Mouse (Mus musculus): ENCODE data around the gene Mfsd4b4. TPM values are rescaled to one million over a fixed set of nuclear protein-coding genes. Genes with fewer than 3 reads are reported as not detected.

Mfsd4b4 gene
- 3.5 TPM for polyA plus RNA-seq (2017; shearing (Covaris generic))

DNA sequence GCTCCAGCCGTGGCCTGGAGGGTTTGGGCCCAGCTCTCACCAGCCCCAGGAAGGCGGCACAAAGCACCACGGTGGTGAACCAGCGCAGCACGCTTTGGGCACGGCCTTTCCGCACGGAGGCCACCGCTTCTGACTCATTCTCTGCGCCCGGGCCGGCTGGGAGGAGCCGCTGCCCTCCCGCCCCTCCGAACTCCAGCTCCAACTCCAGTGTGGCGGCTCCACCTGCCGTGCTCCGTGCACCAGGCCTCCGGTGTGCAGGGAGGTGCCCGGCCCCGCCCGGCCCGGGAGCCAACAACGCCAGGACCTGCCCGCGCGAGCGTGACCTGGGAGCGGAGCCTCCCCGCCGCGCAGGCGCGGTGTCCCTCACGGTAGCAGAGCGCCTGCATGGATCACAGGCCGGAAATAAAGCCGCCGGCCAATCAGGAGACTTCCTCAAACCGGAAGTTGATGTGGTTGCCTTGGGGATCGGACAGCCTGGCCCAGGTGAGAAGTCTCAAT is at the start of gene Mfsd4b4:
Mfsd4b4 (minus strand) TSS at position 365 of the 498 bp plus-strand sequence.

DNA sequence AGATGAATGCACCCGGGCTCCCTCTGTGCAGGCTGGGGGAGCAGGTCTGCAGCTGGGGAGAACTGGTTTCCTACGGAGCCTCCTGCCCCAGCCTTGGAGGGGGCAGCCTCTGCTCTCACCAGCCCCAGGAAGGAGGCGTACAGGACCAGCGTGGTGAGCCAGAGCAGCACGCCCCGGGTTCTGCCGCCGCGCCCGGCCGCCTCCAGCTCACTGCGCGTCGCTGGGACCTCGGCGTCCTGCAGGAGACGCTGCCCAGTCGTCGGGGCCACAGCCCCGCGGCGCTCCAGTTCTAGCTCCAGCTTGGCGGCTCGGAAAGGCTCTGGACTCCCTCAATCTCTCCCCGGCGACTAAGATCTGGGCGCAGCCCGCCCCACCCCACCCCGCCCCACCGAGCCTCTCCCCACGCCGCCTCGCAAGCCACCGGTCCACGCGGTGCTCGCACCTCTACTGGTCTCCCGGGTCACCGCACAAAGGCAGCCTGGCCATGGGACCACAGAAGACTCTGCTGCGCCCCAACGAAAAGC is 27.6 kb upstream of the Mfsd4b4 start, which contains the start of gene Mfsd4b2:
Mfsd4b2 (minus strand) TSS at position 308 of the 524 bp plus-strand sequence.

Other genes with a start within 250 kb of the Mfsd4b4 start
- 25.3 TPM for gene Rev3l, start 167.1 kb downstream of the Mfsd4b4 start, polyA plus RNA-seq (2017; shearing (Covaris generic))
- not detected for gene Mfsd4b2, start 27.7 kb upstream of the Mfsd4b4 start, polyA plus RNA-seq (2017; shearing (Covaris generic))
- not detected for gene Mfsd4b3, start 60.9 kb upstream of the Mfsd4b4 start, polyA plus RNA-seq (2017; shearing (Covaris generic))
- gene Mfsd4b5, start 87.4 kb upstream of the Mfsd4b4 start, polyA plus RNA-seq (2017; shearing (Covaris generic)): 0.22 TPM
- not detected for gene Mfsd4b1, start 126.0 kb upstream of the Mfsd4b4 start, polyA plus RNA-seq (2017; shearing (Covaris generic))
- 4.3 TPM for gene Slc16a10, start 243.0 kb upstream of the Mfsd4b4 start, polyA plus RNA-seq (2017; shearing (Covaris generic))

All from naive thymus-derived CD4-positive, alpha-beta T cell, adult 5 months (primary cell).